Mouse (Mus musculus) myocyte (in vitro differentiated cells): Measurements from ENCODE around the gene Wdr19.

ENCODE experiments used
- CEBPB ChIP-seq: IDR thresholded peaks from 2 replicates; pipeline ENCODE4 v1.6.1; 2011; ENCODE audit warnings: mild to moderate bottlenecking, moderate library complexity; ENCODE audit not compliant: poor library complexity, insufficient read depth, severe bottlenecking
- MYOG ChIP-seq, 3 experiments: IDR thresholded peaks; one replicate each; pipeline ENCODE4 v1.6.1; 2011; ENCODE audit warnings: control low read depth in 2 of 3, low read depth in 2 of 3, mild to moderate bottlenecking in 2 of 3; ENCODE audit not compliant: insufficient read length in 2 of 3, control insufficient read depth in 1 of 3, insufficient read depth in 1 of 3
- SRF ChIP-seq: IDR thresholded peaks from one replicate; pipeline ENCODE4 v1.6.1; 2011; ENCODE audit warnings: low read depth; ENCODE audit not compliant: control insufficient read depth, insufficient read length

DNA sequence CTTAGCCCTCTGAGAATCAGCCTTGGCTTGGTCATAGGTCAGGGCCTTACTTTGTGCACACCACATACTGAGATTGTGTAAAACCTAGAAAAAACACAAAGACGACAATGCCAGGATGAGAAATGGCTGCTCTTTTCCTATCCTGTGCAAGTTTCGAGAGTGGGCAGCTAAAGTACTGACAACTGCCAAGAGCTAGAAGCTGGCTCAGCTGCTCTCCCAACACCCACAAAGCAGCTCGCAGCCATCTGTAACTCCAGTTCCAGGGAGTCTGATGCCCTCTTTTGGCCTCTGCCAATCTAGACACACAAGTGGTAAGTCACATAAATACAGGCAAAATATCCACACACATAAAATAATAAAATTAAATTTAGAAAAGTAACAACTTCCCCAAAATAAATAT lies 74.5 kb downstream of the Wdr19 start:
- no peak for TF ChIP-seq CEBPB
- no peak for TF ChIP-seq SRF
- TF ChIP-seq MYOG (IDR thresholded peaks at IDR 0.05; ENCODE audit: control insufficient read depth in 1 of 3, insufficient read depth in 1 of 3, insufficient read length in 2 of 3, low read depth in 2 of 3), result no peak
